Mouse (Mus musculus) heart, embryonic 10.5 days (tissue): ENCODE measurements around the gene Ak9. TPM values are rescaled to one million over a fixed set of nuclear protein-coding genes. Genes with fewer than 3 reads are reported as not detected.

Source experiments
- DNase-seq: peaks from one replicate; pipeline ENCODE4 v3.0.0-alpha.2; 2017; ENCODE audit warnings: low spot score
- H3K27ac ChIP-seq: fragments of 300-500 bp; sonication (generic); 2 replicates; pipeline ENCODE4 v1.5.1; 2016; ENCODE audit warnings: mild to moderate bottlenecking
- H3K27me3 ChIP-seq: fragments of 300-500 bp; sonication (generic); 2 replicates; pipeline ENCODE4 v1.6.1; 2016; ENCODE audit warnings: mild to moderate bottlenecking; ENCODE audit not compliant: poor library complexity, insufficient read depth, severe bottlenecking
- H3K36me3 ChIP-seq: fragments of 300-500 bp; sonication (generic); 2 replicates; pipeline ENCODE4 v1.6.1; 2016; ENCODE audit warnings: mild to moderate bottlenecking, moderate library complexity
- H3K4me1 ChIP-seq: fragments of 300-500 bp; sonication (generic); 2 replicates; pipeline ENCODE4 v1.6.1; 2016; ENCODE audit warnings: mild to moderate bottlenecking
- H3K4me3 ChIP-seq: fragments of 300-500 bp; sonication (generic); 2 replicates; pipeline ENCODE4 v1.5.1; 2016; ENCODE audit warnings: mild to moderate bottlenecking, moderate library complexity
- H3K9me3 ChIP-seq: fragments of 300-500 bp; sonication (generic); 2 replicates; pipeline ENCODE4 v1.6.1; 2016; ENCODE audit warnings: mild to moderate bottlenecking, moderate library complexity
- WGBS: fragments of 180-500 bp; shearing (Covaris S2); methylation state at CpG from one replicate; pipeline ENCODE4 v1.1.7; 2016; 5-methylcytosine and 5-hydroxymethylcytosine counted together
- polyA plus RNA-seq: library from polyadenylated mRNA; unstranded; fragments of >200 nt; fragmentation: Nextera tagmentation; extraction: Ambion mirVana; gene quantifications from 2 replicates; pipeline ENCODE4 v1.2.1, GENCODE M21; 2016

The Ak9 gene
- polyA plus RNA-seq, 1 experiment from 2014 or later = 0.03 TPM

GRCm38 (mm10) chr10:41472534-41472933 lies 168.8 kb downstream of the Ak9 start:
- peaks cover 53% of the 10 kb centered on the region for H3K4me1 ChIP-seq

DNA sequence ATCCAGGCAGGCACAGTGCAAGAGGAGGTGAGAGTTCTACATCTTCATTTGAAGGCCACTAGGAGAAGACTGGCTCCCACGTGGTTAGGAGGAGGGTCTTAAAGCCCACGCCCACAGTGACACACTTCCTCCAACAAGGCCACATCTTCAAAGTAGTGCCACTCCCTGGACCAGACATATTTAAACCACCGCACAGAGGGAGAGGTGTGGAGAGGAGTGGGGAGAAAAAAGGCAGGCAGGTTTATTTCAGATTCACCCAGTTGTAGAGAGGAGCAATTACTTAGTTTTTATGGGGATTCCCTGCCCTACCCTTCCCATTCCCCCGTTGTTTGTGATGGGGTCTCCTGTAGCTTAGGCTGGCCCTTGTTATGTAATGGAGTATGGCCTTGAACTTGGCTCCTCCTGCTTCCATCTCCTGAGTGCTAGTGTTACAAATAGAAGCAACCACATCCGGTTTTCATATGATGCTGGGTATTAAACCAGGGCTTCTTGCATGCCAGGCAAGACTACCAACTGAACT lies 169.2 kb downstream of the Ak9 start:
- Histone ChIP-seq H3K4me3 (no peak overlapping the region), H3K4me1 (peaks cover 58% of the 10 kb centered on the region), H3K27ac (peak overlapping the region; percentile 80; the same call in 1 of the 2 replicates), H3K27me3 (no peaks in the 10 kb centered on the region), H3K36me3 (0 out of 2 replicates have a peak, but pooled peaks cover 6% of the 10 kb centered on the region), H3K9me3 (no peaks in the 10 kb centered on the region)
- no peak for DNase-seq
- 75% methylated on average over 5 of the region's 5 CpGs for WGBS

More at GRCm38 (mm10) chr10:41472534-41472933, 168.8 kb downstream of the Ak9 start:
- Histone ChIP-seq H3K27ac (no peak overlapping the region), H3K9me3 (no peaks in the 10 kb centered on the region), H3K27me3 (no peaks in the 10 kb centered on the region), H3K36me3 (0 out of 2 replicates have a peak, but pooled peaks cover 5% of the 10 kb centered on the region), H3K4me3 (no peak overlapping the region)
- DNase-seq = no peak

- WGBS = 42% methylated on average over 6 of the region's 6 CpGs
- peaks cover 64% of the 10 kb centered on the region for H3K4me1 ChIP-seq
- H3K27ac ChIP-seq = peak overlapping the region; percentile 80; the same call in 1 of the 2 replicates
- no peaks in the 10 kb centered on the region for H3K9me3 ChIP-seq
- no peak overlapping the region for H3K4me3 ChIP-seq
- no peak for DNase-seq
- H3K36me3 ChIP-seq = peaks cover 12% of the 10 kb centered on the region
- H3K27me3 ChIP-seq = no peaks in the 10 kb centered on the region
These were observed 170.1 kb downstream of the Ak9 start for GRCm38 (mm10) chr10:41473782-41474468.

DNA sequence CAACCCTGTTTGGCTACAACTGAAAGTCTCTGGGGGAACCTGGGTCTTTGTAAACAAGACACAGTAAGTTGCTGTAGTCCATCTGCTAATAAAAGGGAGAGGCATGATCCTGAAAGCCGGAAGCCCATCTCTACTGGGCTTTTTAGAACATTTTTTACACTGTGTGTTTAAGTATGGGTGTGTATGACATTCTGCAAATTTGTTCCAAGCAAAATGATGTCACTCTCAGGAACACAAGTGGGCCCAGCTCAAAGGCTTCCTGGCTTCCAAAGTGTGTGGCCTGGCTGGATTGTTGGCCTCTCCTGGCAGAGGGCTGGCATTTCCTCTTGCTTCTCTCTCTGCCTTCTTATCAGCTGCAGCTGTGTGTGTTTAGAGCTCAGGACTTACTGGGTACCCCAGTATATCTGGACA lies 171.2 kb downstream of the Ak9 start:
- peak overlapping the region; percentile 80 for H3K27ac ChIP-seq
- no peak for DNase-seq
- 65% methylated on average over 1 of the region's 1 CpGs for WGBS
- no peaks in the 10 kb centered on the region for H3K27me3 ChIP-seq
- H3K36me3 ChIP-seq = peaks cover 21% of the 10 kb centered on the region
- H3K9me3 ChIP-seq = no peaks in the 10 kb centered on the region
- H3K4me1 ChIP-seq = peaks cover 68% of the 10 kb centered on the region
- H3K4me3 ChIP-seq = no peak overlapping the region

GRCm38 (mm10) chr10:41476171-41477017 lies 172.6 kb downstream of the Ak9 start, which contains the start of gene Mical1:
Gene Mical1, plus strand, starts transcription at chr10:41476314.
- DNase-seq = peak; percentile 92
- H3K4me3 ChIP-seq = peak within 1 kb of the TSS; percentile 77
- peaks cover 82% of the 10 kb centered on the region for H3K4me1 ChIP-seq
- no peaks in the 10 kb centered on the region for H3K9me3 ChIP-seq
- H3K27ac ChIP-seq = peak within 1 kb of the TSS; percentile 94
- H3K27me3 ChIP-seq = no peaks in the 10 kb centered on the region
- peaks cover 31% of the 10 kb centered on the region for H3K36me3 ChIP-seq
- under 1% methylated on average over 35 of the region's 35 CpGs for WGBS

- no peak for DNase-seq
- WGBS = under 1% methylated on average over 9 of the region's 9 CpGs
- Histone ChIP-seq H3K9me3 (no peaks in the 10 kb centered on the region), H3K36me3 (peaks cover 36% of the 10 kb centered on the region), H3K27me3 (no peaks in the 10 kb centered on the region), H3K4me1 (peaks cover 84% of the 10 kb centered on the region), H3K27ac (peak overlapping the region; percentile 94), H3K4me3 (peak overlapping the region; percentile 77)
These were observed 173.2 kb downstream of the Ak9 start for GRCm38 (mm10) chr10:41477018-41477277.

GRCm38 (mm10) chr10:41477278-41478181 lies 173.8 kb downstream of the Ak9 start:
- peak overlapping the region; percentile 94 for H3K27ac ChIP-seq
- 1% methylated on average over 20 of the region's 20 CpGs for WGBS

DNA sequence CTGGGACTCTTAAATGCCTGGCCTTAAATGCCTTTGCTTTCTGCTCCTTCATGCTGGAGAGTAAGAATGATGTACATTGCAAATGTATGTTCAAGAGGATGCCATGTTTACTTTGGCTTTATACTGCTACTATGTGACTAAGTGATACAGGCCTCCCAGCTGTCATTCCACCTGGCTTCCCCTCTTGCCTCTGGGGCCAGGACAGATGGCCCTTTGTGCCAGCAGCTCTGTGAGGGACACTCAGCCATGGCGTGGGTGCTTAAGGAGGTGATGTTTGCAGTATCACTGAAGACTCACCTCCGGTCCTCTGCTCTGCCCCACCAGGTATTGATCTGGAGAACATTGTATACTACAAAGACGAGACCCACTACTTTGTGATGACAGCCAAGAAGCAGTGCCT lies 176.2 kb downstream of the Ak9 start:
- WGBS = 84% methylated on average over 3 of the region's 3 CpGs
- Histone ChIP-seq H3K36me3 (peaks cover 66% of the 10 kb centered on the region), H3K4me1 (peaks cover 58% of the 10 kb centered on the region), H3K4me3 (no peak overlapping the region), H3K9me3 (no peaks in the 10 kb centered on the region), H3K27ac (no peak overlapping the region), H3K27me3 (no peaks in the 10 kb centered on the region)
- DNase-seq = no peak

More at GRCm38 (mm10) chr10:41477278-41478181, 173.8 kb downstream of the Ak9 start:
- Histone ChIP-seq H3K9me3 (no peaks in the 10 kb centered on the region), H3K4me3 (peak overlapping the region; percentile 77), H3K27me3 (no peaks in the 10 kb centered on the region), H3K36me3 (peaks cover 42% of the 10 kb centered on the region), H3K4me1 (peaks cover 81% of the 10 kb centered on the region)
- DNase-seq = peak; percentile 92

- DNase-seq = no peak
- peak overlapping the region; percentile 11; the same call in 1 of the 2 replicates for H3K27ac ChIP-seq
- H3K36me3 ChIP-seq = peaks cover 79% of the 10 kb centered on the region
- H3K9me3 ChIP-seq = no peaks in the 10 kb centered on the region
- peaks cover 47% of the 10 kb centered on the region for H3K4me1 ChIP-seq
- H3K4me3 ChIP-seq = peak overlapping the region; percentile 22; the same call in 1 of the 2 replicates
- H3K27me3 ChIP-seq = no peaks in the 10 kb centered on the region
- WGBS = 45% methylated on average over 33 of the region's 33 CpGs
These were observed 177.4 kb downstream of the Ak9 start for GRCm38 (mm10) chr10:41480938-41481880.

- 81% methylated on average over 7 of the region's 7 CpGs for WGBS
- Histone ChIP-seq H3K4me3 (no peak overlapping the region), H3K27me3 (no peaks in the 10 kb centered on the region), H3K27ac (no peak overlapping the region), H3K9me3 (no peaks in the 10 kb centered on the region), H3K4me1 (peaks cover 41% of the 10 kb centered on the region), H3K36me3 (peaks cover 91% of the 10 kb centered on the region)
- DNase-seq = no peak
These were observed 178.7 kb downstream of the Ak9 start for GRCm38 (mm10) chr10:41482446-41482845.
